Mouse (Mus musculus) NIH3T3 (cell line): ENCODE data around the gene Krt36.

ENCODE experiments used
- DNase-seq: peaks from one replicate; pipeline ENCODE4 v3.0.0-alpha.2; 2012; ENCODE audit warnings: low read depth

The Krt36 gene

DNA sequence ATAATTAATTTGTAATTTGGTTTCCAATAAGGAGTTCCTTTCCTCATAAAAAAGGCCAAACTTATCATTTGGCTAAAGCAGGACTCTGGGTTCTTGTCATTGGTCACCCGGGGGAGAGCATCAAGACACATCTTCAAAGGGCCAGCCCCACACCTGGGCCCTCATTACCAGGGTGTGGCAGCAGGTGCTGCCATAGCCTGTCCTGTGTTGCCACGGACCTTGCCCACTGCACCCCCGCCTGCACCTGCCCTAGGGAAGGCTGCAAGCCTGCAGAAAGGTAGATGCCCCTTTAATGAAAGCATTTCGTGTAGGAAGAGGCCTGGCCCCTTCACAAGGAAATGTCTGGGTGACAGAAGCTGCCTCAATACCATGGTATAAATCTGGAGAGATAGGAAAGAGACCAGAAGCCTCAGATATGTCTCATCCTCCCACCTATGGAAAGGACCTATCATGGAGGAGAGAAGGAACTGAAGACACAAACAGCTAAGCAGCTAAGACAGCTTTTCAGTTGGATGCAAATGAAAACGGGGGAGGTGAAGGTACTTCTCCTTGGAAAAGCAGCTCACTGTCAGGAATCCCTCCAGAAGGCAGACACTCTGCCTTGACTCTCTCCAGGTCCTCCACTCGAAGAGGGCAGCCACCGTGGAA is 16.9 kb downstream of the Krt36 start:
- no peak for DNase-seq

GRCm38 (mm10) chr11:100087861-100088260 is 17.6 kb downstream of the Krt36 start, which contains the start of gene Krt32:
TSS of gene Krt32 (minus strand) at chr11:100088226.
- no peak for DNase-seq

DNA sequence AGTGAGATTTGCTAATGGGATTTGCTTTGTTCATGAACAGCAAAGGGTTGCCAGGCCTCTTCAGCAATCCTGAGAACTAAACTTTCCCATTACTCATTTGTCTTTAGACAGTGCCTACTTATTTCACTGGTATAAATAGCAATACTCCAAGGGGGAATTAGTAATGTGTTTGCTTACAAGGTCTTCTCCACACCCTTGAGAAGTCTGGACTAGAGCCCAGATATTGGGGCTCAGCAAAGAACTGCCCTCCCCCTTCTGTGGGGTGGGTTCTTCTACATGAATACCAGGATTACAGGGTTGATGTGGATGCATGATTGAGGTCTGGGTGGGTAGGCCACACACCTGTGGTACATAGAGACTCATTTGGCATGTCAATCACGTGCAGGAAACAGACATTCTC is 31.6 kb downstream of the Krt36 start:
- DNase-seq: peak; percentile 57

DNA sequence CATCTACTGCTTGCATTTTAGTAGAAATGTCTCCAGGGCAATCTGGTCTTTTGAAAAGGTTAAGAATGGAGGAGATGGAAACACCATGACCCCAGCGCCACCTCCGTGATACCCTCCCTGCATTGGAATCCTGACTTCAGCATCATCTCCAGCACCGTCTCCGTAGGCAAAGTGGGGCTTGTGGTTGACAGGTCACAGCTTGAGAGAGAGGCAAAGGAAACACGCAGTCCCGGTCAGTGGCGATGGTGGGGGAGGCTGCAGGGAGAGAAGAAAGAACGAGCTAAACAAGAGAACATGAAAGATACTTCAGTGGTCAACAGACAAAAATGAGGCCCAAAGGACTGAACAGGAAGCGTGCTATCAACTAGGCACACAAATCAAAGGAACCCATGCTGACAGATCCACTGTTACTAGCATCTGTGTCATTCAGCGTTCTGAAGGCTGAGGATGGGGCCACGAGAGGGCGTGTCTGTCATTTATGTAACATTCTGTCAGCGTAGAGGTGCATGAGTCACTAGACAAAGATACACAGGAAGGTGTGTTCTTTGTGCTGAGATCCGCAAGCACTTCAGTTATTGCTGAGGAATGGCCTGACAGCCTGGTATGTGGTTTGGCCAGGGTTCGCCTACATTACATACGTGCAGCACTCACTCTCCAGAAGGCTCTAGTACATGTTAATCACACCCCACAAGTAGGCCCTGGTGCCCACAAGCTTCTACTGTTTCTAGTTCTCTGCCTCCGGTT is 38.0 kb downstream of the Krt36 start:
- peak; percentile 27 for DNase-seq

DNA sequence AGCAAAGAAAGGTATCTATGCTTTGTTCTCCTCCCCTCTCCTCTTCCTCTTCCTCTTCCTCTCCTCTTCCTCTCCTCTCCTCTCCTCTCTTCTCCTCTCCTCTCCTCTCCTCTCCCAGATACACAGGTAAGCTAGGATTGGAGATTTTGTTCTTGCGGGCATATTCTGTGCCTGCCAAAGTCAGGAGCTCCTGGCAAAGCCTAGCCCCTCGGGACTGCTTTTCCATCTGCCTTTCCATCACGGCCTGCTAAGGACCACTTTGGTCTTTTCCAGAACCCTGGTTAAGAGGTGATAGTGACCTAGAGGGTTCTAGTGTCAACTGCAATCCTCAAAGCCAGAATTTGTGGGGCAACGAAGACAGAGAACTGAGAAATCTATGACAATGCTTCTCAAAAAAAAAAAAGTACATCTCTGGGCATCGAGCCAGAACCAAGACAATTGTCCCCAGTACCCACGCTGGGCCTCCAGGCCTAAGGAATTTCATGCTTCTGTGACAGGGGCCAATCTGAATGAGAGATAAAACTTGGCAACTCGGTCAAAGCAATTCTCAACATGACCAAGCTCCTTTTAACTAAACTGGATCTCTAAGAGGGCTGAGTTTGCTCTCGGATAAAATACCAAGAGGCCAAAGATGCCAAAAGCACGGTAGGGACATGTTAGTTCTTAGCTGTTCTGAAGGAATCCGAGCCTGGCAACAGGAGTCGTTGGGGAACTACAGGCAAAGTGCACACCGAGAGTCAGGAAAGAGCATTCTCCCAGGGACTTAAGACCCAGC is 39.0 kb downstream of the Krt36 start:
- no peak for DNase-seq

GRCm38 (mm10) chr11:100058875-100059274 is 46.6 kb downstream of the Krt36 start:
- DNase-seq: peak; percentile 13

- peak; percentile 63 for DNase-seq
These were observed 49.5 kb downstream of the Krt36 start for GRCm38 (mm10) chr11:100055686-100056655.
